ENCODE assay signal across 8 mouse cellular contexts in genomic region chr4:145025409-145025762, GRCm38 (mm10).
A peak's percentile ranks its signal among the peaks of the same experiment; 100 is the strongest.
DNase-seq lines count a peak whose midpoint lies in the region; ATAC-seq and TF ChIP-seq lines count a peak whose summit lies in the region.

No protein-coding gene starts in this region.

- ATAC-seq in forebrain, embryonic 16.5 days, result peak; percentile 56; the same call in 1 of the 2 replicates
- no peak for ATAC-seq in forebrain, embryonic 14.5 days
- peak; percentile 55 for ATAC-seq in midbrain, postnatal 0 days (ENCODE audit: low FRiP score)
- no peak for ATAC-seq in midbrain, embryonic 13.5 days
- no peak for ATAC-seq in heart, embryonic 13.5 days (ENCODE audit: extremely low read depth, insufficient number of reproducible peaks, low FRiP score, low TSS enrichment)
- no peak for ATAC-seq in liver, embryonic 15.5 days (ENCODE audit: insufficient read depth)
- ATAC-seq in CD4-positive, CD25-positive, alpha-beta regulatory T cell, adult 4 months, result no peak

- no peaks in the 10 kb centered on the region for H3K36me3 ChIP-seq in forebrain, embryonic 16.5 days (ENCODE audit: control insufficient read depth, insufficient read depth)
- H3K36me3 ChIP-seq in forebrain, embryonic 14.5 days (ENCODE audit: control insufficient read depth, insufficient read depth, low read length), result no peaks in the 10 kb centered on the region
- no peaks in the 10 kb centered on the region for H3K36me3 ChIP-seq in midbrain, postnatal 0 days (ENCODE audit: insufficient read depth, low read length)
- no peaks in the 10 kb centered on the region for H3K36me3 ChIP-seq in midbrain, embryonic 13.5 days
- peaks cover 11% of the 10 kb centered on the region for H3K36me3 ChIP-seq in heart, embryonic 13.5 days
- H3K36me3 ChIP-seq in liver, embryonic 15.5 days (replicated peaks), result no peaks in the 10 kb centered on the region

- H3K9me3 ChIP-seq in forebrain, embryonic 16.5 days (ENCODE audit: control insufficient read depth, low read length), result no peaks in the 10 kb centered on the region
- no peaks in the 10 kb centered on the region for H3K9me3 ChIP-seq in forebrain, embryonic 14.5 days (replicated peaks; ENCODE audit: control insufficient read depth, low read length)
- H3K9me3 ChIP-seq in midbrain, postnatal 0 days (ENCODE audit: low read length), result no peaks in the 10 kb centered on the region
- H3K9me3 ChIP-seq in midbrain, embryonic 13.5 days, result no peaks in the 10 kb centered on the region
- no peaks in the 10 kb centered on the region for H3K9me3 ChIP-seq in heart, embryonic 13.5 days
- H3K9me3 ChIP-seq in liver, embryonic 15.5 days (replicated peaks), result no peaks in the 10 kb centered on the region

- H3K27me3 ChIP-seq in forebrain, embryonic 16.5 days (replicated peaks; ENCODE audit: control insufficient read depth, insufficient read depth, low read length), result no peaks in the 10 kb centered on the region
- H3K27me3 ChIP-seq in forebrain, embryonic 14.5 days (replicated peaks; ENCODE audit: control insufficient read depth, insufficient read depth, low read length), result no peaks in the 10 kb centered on the region
- no peaks in the 10 kb centered on the region for H3K27me3 ChIP-seq in midbrain, postnatal 0 days (ENCODE audit: insufficient read depth, low read length)
- no peaks in the 10 kb centered on the region for H3K27me3 ChIP-seq in midbrain, embryonic 13.5 days
- no peaks in the 10 kb centered on the region for H3K27me3 ChIP-seq in heart, embryonic 13.5 days (replicated peaks)
- H3K27me3 ChIP-seq in liver, embryonic 15.5 days, result no peaks in the 10 kb centered on the region

- no peak overlapping the region for H3K4me2 ChIP-seq in forebrain, embryonic 16.5 days (ENCODE audit: low read length)
- no peak overlapping the region for H3K4me2 ChIP-seq in forebrain, embryonic 14.5 days (ENCODE audit: low read length)
- H3K4me2 ChIP-seq in midbrain, postnatal 0 days (ENCODE audit: low read depth, low read length, poor library complexity, severe bottlenecking), result no peak overlapping the region
- no peak overlapping the region for H3K4me2 ChIP-seq in midbrain, embryonic 13.5 days (replicated peaks)
- no peak overlapping the region for H3K4me2 ChIP-seq in heart, embryonic 13.5 days
- H3K4me2 ChIP-seq in liver, embryonic 15.5 days, result no peak overlapping the region

- H3K9ac ChIP-seq in forebrain, embryonic 16.5 days (replicated peaks; ENCODE audit: low read depth, low read length), result no peak overlapping the region
- H3K9ac ChIP-seq in forebrain, embryonic 14.5 days (ENCODE audit: low read length), result no peak overlapping the region
- H3K9ac ChIP-seq in midbrain, postnatal 0 days (replicated peaks; ENCODE audit: low read length, poor library complexity, severe bottlenecking), result no peak overlapping the region
- H3K9ac ChIP-seq in midbrain, embryonic 13.5 days (replicated peaks), result no peak overlapping the region
- H3K9ac ChIP-seq in heart, embryonic 13.5 days, result 0 out of 2 replicates have a peak overlapping the region, but pooled peaks have one; percentile 48
- H3K9ac ChIP-seq in liver, embryonic 15.5 days, result no peak overlapping the region

- no peak overlapping the region for H3K4me3 ChIP-seq in forebrain, embryonic 16.5 days (replicated peaks; ENCODE audit: low read length)
- H3K4me3 ChIP-seq in forebrain, embryonic 14.5 days (ENCODE audit: low read depth, low read length), result no peak overlapping the region
- no peak overlapping the region for H3K4me3 ChIP-seq in midbrain, postnatal 0 days (ENCODE audit: low read depth, low read length)
- no peak overlapping the region for H3K4me3 ChIP-seq in midbrain, embryonic 13.5 days (replicated peaks)
- H3K4me3 ChIP-seq in heart, embryonic 13.5 days, result no peak overlapping the region
- no peak overlapping the region for H3K4me3 ChIP-seq in liver, embryonic 15.5 days (replicated peaks)

- WGBS in forebrain, embryonic 16.5 days, result 51% methylated on average over 7 of the region's 7 CpGs
- 67% methylated on average over 7 of the region's 7 CpGs for WGBS in forebrain, embryonic 14.5 days
- WGBS in midbrain, postnatal 0 days, result 72% methylated on average over 7 of the region's 7 CpGs
- 81% methylated on average over 7 of the region's 7 CpGs for WGBS in midbrain, embryonic 13.5 days
- 47% methylated on average over 7 of the region's 7 CpGs for WGBS in heart, embryonic 13.5 days
- WGBS in liver, embryonic 15.5 days (ENCODE audit: insufficient replicate concordance), result 56% methylated on average over 7 of the region's 7 CpGs

- H3K27ac ChIP-seq in forebrain, embryonic 16.5 days (ENCODE audit: low read length), result no peak overlapping the region
- no peak overlapping the region for H3K27ac ChIP-seq in forebrain, embryonic 14.5 days (ENCODE audit: low read depth, low read length)
- no peak overlapping the region for H3K27ac ChIP-seq in midbrain, postnatal 0 days (ENCODE audit: low read depth, low read length)
- no peak overlapping the region for H3K27ac ChIP-seq in midbrain, embryonic 13.5 days
- peak overlapping the region; percentile 84 for H3K27ac ChIP-seq in heart, embryonic 13.5 days (replicated peaks)
- H3K27ac ChIP-seq in liver, embryonic 15.5 days (replicated peaks), result peak overlapping the region; percentile 56

- peaks cover 8% of the 10 kb centered on the region for H3K4me1 ChIP-seq in forebrain, embryonic 16.5 days (replicated peaks; ENCODE audit: control insufficient read depth, insufficient read depth, low read length)
- no peaks in the 10 kb centered on the region for H3K4me1 ChIP-seq in forebrain, embryonic 14.5 days (ENCODE audit: control insufficient read depth, insufficient read depth, low read length)
- H3K4me1 ChIP-seq in midbrain, postnatal 0 days (ENCODE audit: insufficient read depth, low read length), result no peaks in the 10 kb centered on the region
- no peaks in the 10 kb centered on the region for H3K4me1 ChIP-seq in midbrain, embryonic 13.5 days (replicated peaks)
- H3K4me1 ChIP-seq in heart, embryonic 13.5 days, result peaks cover 73% of the 10 kb centered on the region
- H3K4me1 ChIP-seq in liver, embryonic 15.5 days (replicated peaks), result peaks cover 66% of the 10 kb centered on the region

- DNase-seq in forebrain, embryonic 14.5 days (ENCODE audit: low spot score), result no peak
- peak; percentile 63 for DNase-seq in midbrain, postnatal 0 days (ENCODE audit: low spot score)
- no peak for DNase-seq in thymus, postnatal 4 days

- TF ChIP-seq CTCF in midbrain, postnatal 0 days (IDR thresholded peaks at IDR 0.05), result no peak

Comparison
In these comparisons a context has a peak if more than half of its experiments do, and no peak if none do; other contexts are left out.
1. ATAC-seq: peak in forebrain, embryonic 16.5 days (single experiment) and midbrain, postnatal 0 days (single experiment); none in forebrain, embryonic 14.5 days (single experiment), midbrain, embryonic 13.5 days (single experiment), heart, embryonic 13.5 days (single experiment), liver, embryonic 15.5 days (single experiment) and CD4-positive, CD25-positive, alpha-beta regulatory T cell, adult 4 months (single experiment).
2. H3K27ac ChIP-seq: peak in heart, embryonic 13.5 days (single experiment) and liver, embryonic 15.5 days (single experiment); none in forebrain, embryonic 16.5 days (single experiment), forebrain, embryonic 14.5 days (single experiment), midbrain, postnatal 0 days (single experiment) and midbrain, embryonic 13.5 days (single experiment).